Mouse (Mus musculus): ENCODE data around the gene Snhg11.

Snhg11 gene

DNA sequence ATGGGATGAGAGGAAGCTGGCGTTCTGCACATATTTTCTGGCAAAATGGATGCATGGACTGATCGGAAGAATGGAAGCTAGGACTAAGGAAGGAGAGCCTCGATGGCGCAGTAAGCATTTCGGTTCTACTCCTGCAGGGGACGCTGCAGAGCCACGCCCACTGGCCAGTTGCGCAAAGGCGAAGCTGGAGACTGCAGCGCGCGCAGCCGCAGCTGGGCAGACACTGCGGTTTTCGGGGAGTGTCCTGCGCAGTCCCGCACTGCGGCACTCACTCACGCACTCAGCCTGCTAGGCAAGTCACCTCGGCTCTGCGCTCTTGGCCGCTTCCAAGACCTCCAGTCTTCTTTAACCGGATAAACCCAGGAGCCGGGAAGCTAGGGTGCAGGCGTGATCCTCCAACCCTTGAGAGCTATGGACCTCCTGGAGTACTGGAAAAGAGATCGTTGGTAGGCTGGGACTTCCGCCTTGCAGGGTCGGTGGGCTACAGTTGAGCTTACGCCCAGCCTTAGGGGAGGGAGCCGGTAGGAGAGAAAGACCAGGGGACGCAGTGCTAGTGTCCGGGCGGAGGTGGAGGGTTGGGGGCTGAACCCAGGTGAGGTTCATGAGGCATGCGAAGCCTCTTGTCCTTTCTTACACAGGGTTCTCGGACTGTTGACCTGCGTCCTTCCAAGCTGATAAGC is at the start of gene Snhg11:
Gene Snhg11, plus strand, starts transcription at position 196 of the 680 bp plus-strand sequence.
- no peak for DNase-seq (ENCODE audit: low spot score in 2 of 2)

DNA sequence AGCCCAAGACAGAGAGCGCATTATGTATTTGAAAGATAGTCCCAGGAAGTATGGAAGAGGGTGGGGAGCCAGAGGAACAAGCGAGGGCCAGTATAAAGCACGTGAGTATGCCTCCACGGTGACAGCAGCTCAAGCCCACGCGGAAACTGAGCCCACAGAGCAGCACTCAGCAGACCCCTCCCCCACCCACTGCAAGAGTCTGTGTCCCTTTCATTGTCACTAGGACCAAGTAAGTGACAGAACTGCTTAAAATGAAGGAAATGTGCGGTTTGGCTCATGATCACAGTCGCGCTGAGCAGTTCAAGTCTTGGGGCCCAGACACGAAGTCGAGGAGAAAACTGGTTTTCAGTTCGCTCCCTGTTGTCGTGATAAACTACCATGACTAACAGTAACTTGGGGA is 41.1 kb upstream of the Snhg11 start:
- DNase-seq (ENCODE audit: low spot score in 2 of 2): no peak

DNA sequence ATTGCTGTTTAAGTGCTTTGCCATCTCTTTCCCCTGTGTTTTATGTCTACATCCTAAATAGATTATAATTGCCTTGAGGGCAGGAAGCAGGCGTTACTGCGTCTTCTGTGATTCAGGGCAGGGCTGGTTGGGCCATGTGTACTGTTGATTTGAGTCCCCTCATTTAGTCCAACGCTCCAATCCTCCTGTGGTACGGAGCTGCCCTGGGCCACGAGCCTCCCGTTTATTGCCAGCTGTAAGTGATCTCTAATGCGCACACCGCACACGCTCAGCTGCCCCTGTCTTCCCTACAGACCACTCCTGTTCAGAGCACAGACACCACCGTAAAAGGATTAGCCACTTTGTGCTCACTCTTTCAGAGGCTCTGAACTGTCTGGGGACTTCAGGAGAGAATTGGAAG is 37.7 kb upstream of the Snhg11 start:
- no peak for DNase-seq (ENCODE audit: low spot score in 2 of 2)

DNA sequence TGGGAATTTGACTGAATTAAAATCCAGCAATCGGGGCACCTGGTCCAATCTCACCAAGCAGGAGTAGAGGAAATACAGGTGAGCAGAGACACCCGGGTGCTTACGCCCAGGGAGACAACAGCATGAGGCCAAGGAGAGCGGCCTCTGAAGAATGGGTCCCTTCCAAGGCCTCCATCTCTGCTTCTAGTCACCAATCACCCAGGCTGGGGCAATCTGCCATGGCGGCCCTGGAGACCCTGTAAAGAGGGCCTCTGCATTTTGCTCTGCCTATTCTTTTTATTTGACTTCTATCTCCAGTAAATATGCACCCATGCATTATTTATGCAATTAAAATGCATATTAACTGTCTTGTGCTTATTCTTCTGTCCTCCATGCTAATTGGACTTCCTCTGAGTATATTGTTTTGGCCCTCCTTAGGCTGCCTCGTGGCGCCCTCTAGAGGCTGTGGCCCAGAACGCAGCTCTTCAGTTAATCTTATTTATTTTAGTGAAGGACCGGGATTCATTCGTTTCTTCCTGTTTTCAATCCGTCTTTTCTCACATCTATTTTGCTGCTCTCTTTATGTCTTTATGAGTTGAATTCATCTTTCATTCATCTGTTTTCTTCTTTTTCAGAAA is 35.4 kb upstream of the Snhg11 start:
- DNase-seq (ENCODE audit: low spot score in 2 of 2): peak in 1 of 2 experiments; percentile 41

DNA sequence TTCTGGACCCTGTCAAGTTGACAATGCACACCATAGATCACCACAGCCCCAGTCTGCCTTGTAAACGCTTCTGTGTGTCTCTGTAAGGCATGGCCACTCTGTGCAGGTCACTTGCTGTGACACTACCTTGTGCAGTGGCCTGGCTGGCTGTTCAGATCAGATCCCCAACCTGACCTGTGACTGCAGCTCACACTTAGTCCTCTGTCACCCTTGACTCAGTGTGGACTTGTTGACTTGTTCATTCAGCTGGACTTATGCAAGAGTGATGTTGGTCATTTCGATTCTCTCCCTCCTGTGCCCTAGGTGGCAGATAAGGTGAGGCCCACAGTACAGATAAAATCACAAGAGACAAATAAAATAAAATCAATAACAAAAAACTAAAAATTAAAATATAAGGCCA is 34.1 kb upstream of the Snhg11 start:
- no peak for DNase-seq (ENCODE audit: low spot score in 2 of 2)

DNA sequence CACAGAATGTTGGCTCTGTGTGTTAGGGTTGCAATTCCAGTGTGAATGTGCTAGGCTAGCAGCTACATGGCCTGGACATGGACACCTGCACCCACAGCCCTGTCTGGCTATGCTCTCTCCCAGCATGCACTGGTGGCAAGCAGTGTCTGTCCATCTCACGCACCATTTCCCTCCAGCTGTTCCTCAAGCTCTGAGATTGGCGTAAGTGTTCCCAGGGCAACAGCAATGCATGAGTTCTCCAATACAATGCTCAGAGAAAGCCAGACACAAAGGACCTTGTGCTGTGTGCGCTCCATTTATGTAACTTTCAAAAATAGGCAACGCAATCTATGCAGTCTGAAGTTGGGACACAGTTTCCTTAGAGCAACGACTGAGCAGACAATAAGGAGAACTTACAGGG is 31.9 kb upstream of the Snhg11 start:
- DNase-seq (ENCODE audit: low spot score in 2 of 2): no peak

DNA sequence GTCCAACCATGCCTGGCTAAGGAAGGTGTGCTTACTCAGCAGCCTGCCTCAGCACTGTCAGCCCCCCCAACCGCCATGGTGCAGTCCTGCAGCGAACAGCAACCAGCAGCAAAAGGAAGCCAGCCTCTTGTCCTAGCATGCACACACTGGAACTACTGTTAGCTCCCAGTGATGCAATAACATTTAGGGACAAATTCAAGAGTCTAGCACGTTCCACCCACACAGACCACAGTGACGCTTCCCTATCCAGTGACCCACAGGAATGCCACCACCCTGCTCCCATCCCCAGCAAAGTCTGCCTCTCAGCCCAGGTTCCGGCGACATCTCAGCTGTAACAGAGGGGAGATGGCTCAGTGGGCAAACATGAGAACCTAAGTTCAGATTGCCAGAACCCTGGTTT is 29.0 kb upstream of the Snhg11 start:
- DNase-seq (ENCODE audit: low spot score in 2 of 2): no peak

DNA sequence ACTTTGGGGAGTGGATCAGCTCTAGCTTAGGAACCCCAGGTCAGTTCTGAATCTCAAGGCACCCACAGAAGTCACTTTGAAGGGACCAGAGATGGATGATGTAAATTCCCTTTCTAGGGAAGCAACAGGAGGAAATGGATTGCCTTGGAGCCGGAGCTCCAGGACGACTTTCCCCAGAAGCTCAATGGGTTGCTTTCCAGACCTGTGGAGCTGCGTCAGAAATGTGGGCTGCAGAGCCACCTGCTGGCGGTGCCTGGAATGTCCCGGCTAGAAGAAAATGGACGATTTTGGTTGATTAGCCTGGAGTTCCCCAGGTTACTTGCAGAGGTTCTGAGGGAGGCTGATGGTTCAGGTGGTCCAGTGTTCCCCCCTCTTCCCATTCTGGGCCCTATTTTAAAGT is 27.6 kb upstream of the Snhg11 start:
- peak; percentile 46 to 58 for DNase-seq (ENCODE audit: low spot score in 2 of 2)

DNA sequence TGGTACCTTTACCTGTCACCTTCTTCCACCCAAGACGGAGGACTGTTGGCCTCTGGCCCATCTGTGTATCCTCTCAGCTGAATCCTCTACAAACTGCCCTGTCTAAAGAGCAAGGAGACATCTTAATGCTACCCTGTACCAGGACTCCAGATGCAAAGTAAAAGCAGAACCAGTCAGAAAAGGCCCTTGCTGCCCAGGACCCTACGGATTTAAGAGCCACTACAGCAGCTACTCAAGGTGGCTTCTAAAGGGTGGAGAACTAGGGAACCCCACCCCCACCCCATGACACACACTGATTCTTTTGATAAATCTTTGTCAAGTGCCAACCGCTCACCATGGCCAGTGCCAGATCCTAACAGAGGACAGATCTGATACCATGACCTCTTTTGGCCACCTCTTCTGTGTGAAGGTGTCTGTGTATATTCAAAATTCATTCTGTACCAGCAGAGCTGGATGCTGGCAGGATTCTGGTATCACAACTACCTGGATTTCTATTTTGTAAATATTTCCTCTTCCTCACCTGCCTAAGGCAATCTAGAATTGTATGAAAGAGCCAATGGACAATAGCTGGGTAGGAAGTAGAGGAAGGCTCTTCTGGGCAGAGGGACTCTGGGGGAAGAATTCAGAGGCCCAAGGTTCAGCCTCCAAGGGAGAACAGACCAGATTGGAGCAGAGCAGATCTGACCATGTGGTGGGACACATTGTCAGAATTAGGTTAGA is 22.5 kb upstream of the Snhg11 start:
- no peak for DNase-seq (ENCODE audit: low spot score in 2 of 2)

DNA sequence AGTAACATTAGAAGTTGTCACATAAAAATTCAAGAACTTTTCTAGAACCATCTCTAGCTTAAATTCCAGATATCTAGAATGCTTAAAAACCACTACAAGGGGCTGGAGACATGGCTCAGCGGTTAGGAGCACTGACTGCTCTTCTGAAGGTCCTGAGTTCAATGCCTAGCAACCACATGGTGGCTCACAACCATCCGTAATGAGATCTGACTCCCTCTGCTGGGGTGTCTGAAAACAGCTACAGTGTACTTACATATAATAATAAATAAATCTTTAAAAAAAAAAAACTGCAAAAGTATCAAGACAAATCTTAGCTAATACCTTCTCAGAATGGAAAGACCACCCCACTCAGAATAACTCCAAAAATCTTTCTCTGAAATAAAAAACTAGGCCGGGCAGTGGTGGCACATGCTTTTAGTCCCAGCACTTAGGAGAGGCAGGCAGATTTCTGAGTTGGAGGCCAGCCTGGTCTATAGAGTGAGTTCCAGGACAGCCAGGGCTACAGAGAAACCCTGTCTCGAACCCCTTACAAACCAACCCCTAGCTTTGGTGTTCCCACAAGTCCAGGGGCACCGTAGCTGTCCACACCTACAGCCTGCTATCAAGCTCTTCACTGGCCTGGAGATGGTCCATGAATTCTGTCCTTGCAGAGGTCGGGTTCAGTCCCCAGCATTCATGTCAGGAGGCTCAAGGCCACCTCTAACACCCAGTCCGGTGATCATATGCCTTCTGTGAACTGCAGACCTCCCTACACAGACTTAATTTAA is 20.9 kb upstream of the Snhg11 start:
- no peak for DNase-seq (ENCODE audit: low spot score in 2 of 2)

DNA sequence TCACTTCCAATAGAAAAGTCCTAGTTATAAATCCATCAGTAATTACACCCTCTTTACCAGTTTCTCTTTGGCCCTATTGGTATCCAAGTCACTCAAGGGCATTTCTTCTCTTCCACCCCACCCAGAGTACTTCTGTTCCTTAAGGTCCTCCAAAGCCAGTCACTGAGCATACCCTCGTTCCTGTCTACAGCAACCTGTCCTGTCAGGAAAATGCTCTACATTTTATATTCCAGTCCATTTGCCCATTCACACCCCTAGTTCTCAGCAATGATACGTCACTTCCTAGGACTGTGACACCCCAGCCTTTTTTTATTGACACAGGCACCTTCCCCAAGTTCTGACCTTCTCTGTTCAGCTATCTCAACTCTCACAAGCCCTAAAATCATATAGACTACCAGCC is 20.2 kb upstream of the Snhg11 start:
- DNase-seq (ENCODE audit: low spot score in 2 of 2): no peak

DNA sequence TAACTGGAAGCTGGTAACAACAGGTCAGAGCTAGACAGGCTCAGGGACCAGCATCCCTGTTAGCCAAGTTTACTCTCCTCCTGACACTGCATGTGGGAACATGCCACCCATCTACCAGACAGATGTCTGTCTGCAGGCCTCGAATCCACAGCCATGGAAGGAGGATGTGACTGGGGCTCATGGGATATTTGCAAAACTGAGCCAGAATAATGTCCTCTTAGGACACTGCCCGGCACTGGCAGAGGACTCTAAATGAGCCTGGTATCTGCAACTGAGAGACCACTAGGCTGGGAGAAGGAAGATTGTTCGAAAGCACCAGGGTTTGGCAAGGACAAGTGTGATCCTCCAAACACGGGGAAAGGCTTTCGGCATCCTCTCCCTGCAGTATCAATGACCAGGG is 19.3 kb upstream of the Snhg11 start:
- DNase-seq (ENCODE audit: low spot score in 2 of 2): no peak

DNA sequence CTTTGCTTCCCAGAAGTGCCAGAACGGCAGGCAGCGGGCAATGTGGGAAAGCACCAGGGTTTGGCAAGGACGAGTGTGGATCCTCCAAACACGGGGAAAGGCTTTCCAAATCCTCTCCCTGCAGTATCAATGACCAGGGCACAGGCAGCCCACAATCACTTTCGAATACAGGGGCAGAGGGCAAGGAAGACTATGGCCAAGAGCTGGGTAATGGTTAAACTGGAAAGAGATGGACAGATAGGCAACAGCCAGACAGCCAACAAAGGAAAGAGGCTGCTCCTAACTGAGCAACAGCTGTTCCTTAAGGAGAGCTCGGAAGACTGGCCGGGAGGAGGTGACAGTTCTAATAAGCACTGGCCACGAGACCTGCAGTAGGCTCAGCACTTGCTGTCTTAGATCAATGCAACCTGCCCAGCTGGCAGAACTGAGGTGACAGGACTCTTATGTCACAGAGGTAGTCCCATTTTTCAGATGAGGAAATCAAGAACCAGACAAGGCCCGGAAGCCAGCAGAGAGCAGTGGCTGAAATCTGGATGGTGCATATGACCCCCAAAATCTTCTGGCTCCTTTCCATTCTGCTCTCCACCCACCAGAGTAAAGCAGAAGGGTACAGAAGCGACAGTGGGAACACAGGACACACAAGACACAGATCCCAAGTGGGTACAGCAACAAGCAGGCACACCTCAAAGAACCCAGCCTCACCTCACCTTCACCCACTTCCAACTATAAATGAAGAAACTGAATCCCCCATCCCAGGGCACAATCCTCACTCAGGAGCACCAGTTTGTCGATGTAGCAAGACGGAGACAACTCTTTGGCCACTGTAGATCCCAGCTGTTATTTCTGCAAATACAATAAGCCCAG is 15.4 kb upstream of the Snhg11 start:
- DNase-seq (ENCODE audit: low spot score in 2 of 2): no peak

DNA sequence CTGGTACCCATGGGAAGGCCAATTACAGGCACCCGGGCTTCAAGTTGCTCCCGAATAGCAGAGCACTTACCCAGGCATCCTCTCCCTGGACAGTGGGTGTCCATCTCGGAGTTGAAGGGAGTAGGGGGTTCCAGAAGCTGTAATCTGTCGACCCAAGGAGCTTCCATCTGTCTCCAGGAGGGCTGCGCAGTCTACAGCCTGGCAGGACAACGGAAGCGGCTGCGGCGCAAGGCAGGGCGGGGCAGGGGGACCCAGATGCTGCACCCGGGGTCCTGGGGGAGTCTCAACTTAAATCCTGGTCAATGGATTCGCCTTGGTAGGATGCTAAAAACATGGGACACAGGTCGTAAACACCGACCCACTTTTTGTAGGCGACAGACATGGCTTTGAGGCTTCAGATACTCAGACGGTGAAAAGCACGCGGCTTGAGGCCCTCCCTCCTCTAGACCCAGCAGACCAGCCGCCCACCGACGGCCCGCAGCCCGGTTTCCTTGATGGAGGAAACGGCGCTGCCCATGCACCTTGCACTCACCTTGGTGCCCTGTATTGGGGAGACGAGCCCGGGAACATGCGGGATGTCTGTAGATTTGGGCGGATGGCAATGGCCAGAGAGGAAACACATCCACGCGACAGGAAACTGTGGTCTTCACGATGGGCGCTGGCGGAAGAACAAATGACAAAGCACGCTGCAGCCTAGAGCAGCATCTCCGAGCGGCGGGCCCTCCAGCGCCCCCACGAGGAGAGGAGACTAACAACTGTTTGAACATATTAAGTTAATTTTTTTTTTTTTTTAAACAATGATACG is 14.4 kb upstream of the Snhg11 start:
- peak; percentile 84 to 89 for DNase-seq (ENCODE audit: low spot score in 2 of 2)

DNA sequence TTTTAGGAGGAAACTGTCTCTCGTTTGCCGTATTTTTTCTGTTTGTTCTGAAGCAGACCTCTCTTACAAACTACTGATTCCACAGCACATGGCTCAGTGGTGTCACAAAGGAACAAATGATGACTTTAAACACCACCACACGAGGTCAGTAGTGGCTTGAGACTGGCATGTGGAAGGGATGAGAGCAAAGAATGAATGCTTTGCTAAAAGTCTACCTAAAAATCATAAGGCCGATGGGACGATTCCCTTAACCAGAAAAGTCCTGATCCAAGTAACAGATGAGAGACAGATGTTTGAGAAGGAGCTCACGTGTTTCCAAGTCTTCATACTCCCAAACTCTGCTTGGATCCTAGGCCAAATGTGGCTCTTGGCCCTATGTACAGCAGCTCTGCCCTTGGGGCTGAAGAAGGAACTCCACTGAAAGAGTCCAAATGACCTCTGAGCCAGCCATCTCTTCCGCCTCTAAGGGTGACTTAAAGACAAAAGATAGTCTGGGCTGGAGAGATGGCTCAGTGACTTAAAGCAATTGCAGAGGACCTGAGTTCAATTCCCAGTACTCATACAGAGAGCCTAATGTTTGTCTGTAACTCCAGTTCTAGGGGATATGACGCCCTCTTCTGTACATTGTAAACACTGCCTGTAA is 13.6 kb upstream of the Snhg11 start:
- peak in 1 of 2 experiments; percentile 8 for DNase-seq (ENCODE audit: low spot score in 2 of 2)

DNA sequence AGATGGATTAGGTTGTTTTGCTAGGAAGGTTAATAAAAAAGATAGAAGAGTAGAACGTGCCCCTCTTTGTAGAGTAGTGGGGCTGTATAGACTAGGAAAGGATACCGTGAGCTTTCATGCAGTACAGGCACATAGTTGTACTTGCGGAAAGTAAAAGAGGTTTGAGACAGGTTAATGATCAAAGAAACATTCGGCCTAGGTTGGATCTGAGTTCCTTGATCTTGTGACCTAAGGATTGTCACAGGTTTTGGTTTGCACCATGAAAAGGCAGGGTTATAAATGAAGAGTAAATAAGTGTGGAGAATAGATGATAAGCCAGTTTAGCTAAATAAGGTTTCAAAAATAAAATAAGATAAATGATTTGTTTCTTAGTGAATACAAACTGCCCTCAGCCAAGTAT is 11.3 kb upstream of the Snhg11 start:
- no peak for DNase-seq (ENCODE audit: low spot score in 2 of 2)

DNA sequence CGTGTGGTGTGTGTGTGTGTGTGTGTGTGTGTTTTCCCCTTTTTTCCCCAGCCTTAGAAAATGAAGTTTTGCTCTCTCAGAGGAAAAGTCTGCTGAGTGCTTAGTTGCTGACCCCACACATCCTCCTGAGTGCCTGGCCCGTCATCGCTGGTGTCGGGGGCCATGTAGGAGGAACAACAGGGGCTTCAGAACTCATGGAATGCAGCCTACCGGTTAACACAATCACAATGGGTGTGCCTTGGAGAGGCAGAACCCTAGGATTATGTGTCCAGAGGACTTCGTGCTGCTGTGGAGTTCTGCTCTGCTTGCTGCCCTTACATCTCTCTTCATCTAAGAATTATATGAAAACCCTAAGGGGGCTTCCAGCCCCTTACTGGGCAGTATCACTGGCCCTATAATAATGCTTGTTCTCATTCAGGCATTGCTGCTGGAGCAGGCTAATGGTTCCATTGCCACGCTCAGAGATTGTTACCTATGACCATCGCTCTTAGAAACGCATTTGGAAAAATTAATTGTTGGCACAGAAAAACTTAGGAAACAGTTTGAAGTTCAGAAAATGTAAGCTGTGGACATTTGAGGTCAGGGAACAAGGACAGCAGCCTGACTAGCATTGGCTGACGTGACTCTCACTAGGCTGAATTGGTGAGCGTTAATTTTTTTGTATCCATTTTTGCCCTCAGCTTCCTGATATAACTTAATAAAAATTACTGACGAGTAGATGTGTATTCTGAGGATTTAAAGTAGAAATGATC is 10.2 kb upstream of the Snhg11 start:
- DNase-seq (ENCODE audit: low spot score in 2 of 2): no peak

DNA sequence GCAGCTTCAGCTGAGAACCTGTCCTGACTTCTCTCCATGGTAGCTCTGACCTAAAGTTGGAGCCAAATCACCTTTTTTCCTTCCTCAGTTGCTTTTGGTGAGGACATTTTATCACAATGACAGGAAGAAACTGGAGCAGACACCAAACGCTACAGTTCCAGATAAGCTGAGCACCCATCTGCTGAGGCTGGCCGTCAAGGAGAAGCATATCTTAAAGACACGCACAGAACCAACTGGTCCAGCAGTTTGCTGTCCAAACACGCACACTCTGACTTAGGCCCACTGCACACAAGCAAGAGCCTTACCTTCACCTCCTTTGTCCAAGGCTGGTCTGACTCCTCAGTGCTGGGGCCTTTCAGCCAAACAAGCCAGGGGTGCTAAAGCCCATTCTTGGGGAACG is 7.8 kb upstream of the Snhg11 start:
- DNase-seq (ENCODE audit: low spot score in 2 of 2): no peak

DNA sequence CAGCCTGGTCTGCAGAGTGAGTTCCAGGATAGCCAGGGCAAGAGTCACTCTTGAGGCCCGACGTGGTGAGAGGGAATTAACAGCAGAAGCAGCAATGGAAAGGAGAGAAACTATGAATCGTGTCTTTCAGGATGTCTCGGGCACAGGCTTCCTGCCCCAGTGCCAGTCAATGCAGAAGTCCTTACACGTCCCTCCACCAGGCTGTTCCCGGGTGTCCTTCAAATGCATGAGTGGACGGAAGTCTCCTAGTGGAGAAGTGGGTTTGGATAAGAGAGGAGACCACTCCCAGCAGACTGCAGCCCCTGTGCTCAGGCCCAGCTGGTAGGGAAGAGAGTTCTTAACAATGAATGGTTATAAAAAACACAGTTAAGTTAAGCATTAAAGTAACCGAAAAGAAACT is 7.1 kb upstream of the Snhg11 start:
- no peak for DNase-seq (ENCODE audit: low spot score in 2 of 2)

All from natural killer cell, adult 2 months (primary cell).